Mouse (Mus musculus) spleen, adult 2 months (tissue): ENCODE measurements around the gene Csnk1e. TPM values are rescaled to one million over a fixed set of nuclear protein-coding genes. Genes with fewer than 3 reads are reported as not detected.
A peak's percentile ranks its signal among the peaks of the same experiment; 100 is the strongest.
"Not testable (repeated sequence)": the region's sequence is repeated elsewhere in the genome, so short reads cannot be mapped to it uniquely, and the experiment has no call there.

Source experiments
- DNase-seq, 2 experiments: peaks; one replicate each; pipeline versions ENCODE4 v3.0.0 to v3.0.0-alpha.2; 2012 to 2021; ENCODE audit warnings: low spot score in 2 of 2, low read depth in 1 of 2
- H3K27ac ChIP-seq: fragments of 200-500 bp; 2 replicates; pipeline ENCODE4 v1.5.1; 2012; ENCODE audit warnings: low read length, inconsistent platforms; ENCODE audit not compliant: insufficient read depth
- H3K27me3 ChIP-seq: fragments of 200-500 bp; 2 replicates; pipeline ENCODE4 v1.6.1; 2012; ENCODE audit warnings: mild to moderate bottlenecking, moderate library complexity, low read length, inconsistent platforms; ENCODE audit not compliant: control insufficient read depth, insufficient read depth
- H3K36me3 ChIP-seq: fragments of 200-500 bp; 2 replicates; pipeline ENCODE4 v1.6.1; 2012; ENCODE audit warnings: mild to moderate bottlenecking, low read length, inconsistent platforms; ENCODE audit not compliant: control insufficient read depth, insufficient read depth
- H3K4me1 ChIP-seq: fragments of 200-500 bp; 2 replicates; pipeline ENCODE4 v1.6.1; 2011; ENCODE audit warnings: inconsistent platforms; ENCODE audit not compliant: control insufficient read depth, insufficient read depth, insufficient read length
- H3K4me3 ChIP-seq: fragments of 200-500 bp; 2 replicates; pipeline ENCODE4 v1.5.1; 2011; ENCODE audit warnings: mild to moderate bottlenecking, inconsistent platforms; ENCODE audit not compliant: insufficient read depth, insufficient read length; ENCODE audit errors: extremely low read depth
- CTCF ChIP-seq: fragments of 200-500 bp; IDR thresholded peaks from 2 replicates; pipeline ENCODE4 v1.5.1; 2011; ENCODE audit warnings: mild to moderate bottlenecking, inconsistent platforms; ENCODE audit not compliant: insufficient read depth, insufficient read length, insufficient replicate concordance; ENCODE audit errors: extremely low read depth
- POLR2A ChIP-seq: fragments of 200-500 bp; IDR thresholded peaks from 2 replicates; pipeline ENCODE4 v1.6.1; 2011; ENCODE audit warnings: low read depth, low read length, inconsistent platforms
- WGBS: fragments of 180-500 bp; shearing (Covaris S2); methylation state at CpG from one replicate; pipeline ENCODE4 v1.1.7; 2018; 5-methylcytosine and 5-hydroxymethylcytosine counted together
- polyA plus RNA-seq: library from polyadenylated mRNA; depleted of rRNA; stranded (reverse); fragments of >200 nt; gene quantifications from 2 replicates; pipeline ENCODE4 v1.2.3, GENCODE M21; 2012

Gene Csnk1e
- polyA plus RNA-seq, 1 experiment, result 26.3 TPM

- 69% methylated on average over 5 of the region's 5 CpGs for WGBS
- Histone ChIP-seq H3K27ac (no peak overlapping the region), H3K27me3 (no peaks in the 10 kb centered on the region), H3K4me3 (no peak overlapping the region), H3K4me1 (no peaks in the 10 kb centered on the region), H3K36me3 (no peaks in the 10 kb centered on the region)
- TF ChIP-seq CTCF (no peak), POLR2A (no peak)
- no peak for DNase-seq
Measured at GRCm38 (mm10) chr15:79469577-79469976, 14.2 kb upstream of the Csnk1e start.

GRCm38 (mm10) chr15:79466601-79467286, 11.4 kb upstream of the Csnk1e start:
- H3K4me3 ChIP-seq, result no peak overlapping the region
- WGBS, result 11% methylated on average over 18 of the region's 18 CpGs
- no peaks in the 10 kb centered on the region for H3K4me1 ChIP-seq
- TF ChIP-seq CTCF (peak; percentile 98), POLR2A (no peak)
- no peaks in the 10 kb centered on the region for H3K27me3 ChIP-seq
- no peaks in the 10 kb centered on the region for H3K36me3 ChIP-seq
- H3K27ac ChIP-seq, result no peak overlapping the region
- peak; percentile 30 to 72 for DNase-seq

- H3K4me3 ChIP-seq, result no peak overlapping the region
- TF ChIP-seq CTCF (no peak), POLR2A (no peak)
- no peaks in the 10 kb centered on the region for H3K36me3 ChIP-seq
- WGBS, result 59% methylated on average over 6 of the region's 6 CpGs
- no peaks in the 10 kb centered on the region for H3K27me3 ChIP-seq
- DNase-seq, result no peak
- peaks cover 4% of the 10 kb centered on the region; the same call in 1 of the 2 replicates for H3K4me1 ChIP-seq
- H3K27ac ChIP-seq, result no peak overlapping the region
Measured at GRCm38 (mm10) chr15:79456546-79456945, 1.2 kb upstream of the Csnk1e start.

- WGBS, result 73% methylated on average over 6 of the region's 6 CpGs
- H3K4me1 ChIP-seq, H3K36me3 ChIP-seq, H3K4me3 ChIP-seq, H3K27ac ChIP-seq, H3K27me3 ChIP-seq, DNase-seq: not testable (repeated sequence)
Measured at GRCm38 (mm10) chr15:79456104-79456503, 738 bp upstream of the Csnk1e start.

- H3K4me1 ChIP-seq, result peaks cover 4% of the 10 kb centered on the region; the same call in 1 of the 2 replicates
- 90% methylated on average over 4 of the region's 4 CpGs for WGBS
- no peaks in the 10 kb centered on the region for H3K36me3 ChIP-seq
- H3K27ac ChIP-seq, result no peak overlapping the region
- DNase-seq, result no peak
- no peaks in the 10 kb centered on the region for H3K27me3 ChIP-seq
- TF ChIP-seq CTCF (no peak), POLR2A (no peak)
- H3K4me3 ChIP-seq, result no peak overlapping the region
Measured at GRCm38 (mm10) chr15:79453831-79454230, 1.5 kb downstream of the Csnk1e start.

GRCm38 (mm10) chr15:79448041-79448440, 7.3 kb downstream of the Csnk1e start:
- no peak for DNase-seq
- no peak overlapping the region for H3K4me3 ChIP-seq
- H3K27ac ChIP-seq, result no peak overlapping the region
- no peak for TF ChIP-seq POLR2A
- no peak for TF ChIP-seq CTCF
- 94% methylated on average over 3 of the region's 3 CpGs for WGBS
- no peaks in the 10 kb centered on the region for H3K4me1 ChIP-seq
- no peaks in the 10 kb centered on the region for H3K36me3 ChIP-seq
- H3K27me3 ChIP-seq, result no peaks in the 10 kb centered on the region
